Comparison of ENCODE assay signal across 9 mouse cellular contexts in the genomic region with DNA sequence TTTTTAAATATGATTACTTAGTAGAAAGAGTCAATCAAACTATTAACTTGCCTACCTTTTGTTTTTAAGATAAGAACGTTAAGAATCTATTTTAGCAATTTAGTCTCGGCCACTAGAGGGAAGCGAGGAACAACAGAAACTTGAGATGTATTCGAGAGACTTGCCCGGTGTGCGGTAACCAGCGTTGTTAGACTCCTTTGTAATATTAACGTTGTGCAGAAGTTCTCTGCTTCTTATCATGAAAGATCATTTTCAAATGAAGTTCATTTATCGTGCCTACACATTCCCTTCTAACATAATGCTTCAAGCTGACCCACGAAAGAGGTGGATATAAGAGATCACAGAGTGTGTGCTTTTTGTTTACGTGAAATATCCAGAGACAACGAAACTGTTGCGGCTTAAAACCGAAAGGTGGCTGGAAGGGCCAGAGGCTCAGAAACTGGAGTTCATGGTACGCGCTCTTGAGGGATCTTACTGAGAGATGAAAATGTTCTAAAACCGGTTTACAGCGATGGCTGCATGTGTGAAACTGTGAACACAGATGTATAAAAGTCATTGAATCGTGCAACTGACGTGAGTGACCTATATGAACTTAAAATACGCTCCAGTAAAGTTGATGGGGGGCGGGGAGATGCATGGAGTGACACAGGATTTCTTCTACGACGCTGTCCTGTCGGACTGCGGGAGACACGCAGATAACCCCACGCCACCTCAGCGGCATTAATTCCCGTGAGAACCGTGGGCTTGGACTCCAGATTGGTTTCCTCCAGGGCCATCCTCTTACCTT. TPM values are rescaled to one million over a fixed set of nuclear protein-coding genes. Genes with fewer than 3 reads are reported as not detected.
A peak's percentile ranks its signal among the peaks of the same experiment; 100 is the strongest.
DNase-seq lines count a peak whose midpoint lies in the region; ATAC-seq lines count a peak whose summit lies in the region.
"Had no signal": no experiment of that assay in that cellular context is flagged by ENCODE, and none has a peak within 500 bp of the region (broad histone marks: within the 10 kb centered on the region; RNA-seq: fewer than 3 reads in every experiment).

No protein-coding gene starts in this region.

- H3K4me2 ChIP-seq in forebrain, embryonic 11.5 days (ENCODE audit: low read depth, low read length, severe bottlenecking) = peak overlapping the region; percentile 34; the same call in 1 of the 2 replicates
- peak overlapping the region; percentile 58 for H3K4me2 ChIP-seq in intestine, embryonic 15.5 days (replicated peaks)
- H3K4me2 ChIP-seq in lung, embryonic 15.5 days = peak overlapping the region; percentile 60

- ATAC-seq in forebrain, embryonic 11.5 days (replicated peaks; ENCODE audit: low FRiP score) = no peak
- peak; percentile 72 for ATAC-seq in intestine, embryonic 15.5 days
- no peak for ATAC-seq in lung, embryonic 15.5 days (ENCODE audit: borderline replicate concordance, extremely low read depth, low FRiP score, low TSS enrichment)

- no peaks in the 10 kb centered on the region for H3K36me3 ChIP-seq in forebrain, embryonic 11.5 days (ENCODE audit: control insufficient read depth, insufficient read depth, low read length)
- H3K36me3 ChIP-seq in intestine, embryonic 15.5 days = no peaks in the 10 kb centered on the region
- H3K36me3 ChIP-seq in lung, embryonic 15.5 days = no peaks in the 10 kb centered on the region
- H3K36me3 ChIP-seq: G1E had no signal

- H3K4me1 ChIP-seq in forebrain, embryonic 11.5 days (replicated peaks; ENCODE audit: control insufficient read depth, insufficient read depth, low read length) = 0 out of 2 replicates have a peak, but pooled peaks cover 2% of the 10 kb centered on the region
- peaks cover 5% of the 10 kb centered on the region; the same call in 1 of the 2 replicates for H3K4me1 ChIP-seq in intestine, embryonic 15.5 days (replicated peaks)
- 0 out of 2 replicates have a peak, but pooled peaks cover 10% of the 10 kb centered on the region for H3K4me1 ChIP-seq in lung, embryonic 15.5 days

- no peaks in the 10 kb centered on the region for H3K27me3 ChIP-seq in forebrain, embryonic 11.5 days (ENCODE audit: control insufficient read depth, insufficient read depth, low read length)
- no peaks in the 10 kb centered on the region for H3K27me3 ChIP-seq in intestine, embryonic 15.5 days (replicated peaks)
- H3K27me3 ChIP-seq in lung, embryonic 15.5 days = no peaks in the 10 kb centered on the region

- H3K9ac ChIP-seq in forebrain, embryonic 11.5 days (ENCODE audit: low read length) = peak overlapping the region; percentile 24; the same call in 1 of the 2 replicates
- H3K9ac ChIP-seq in intestine, embryonic 15.5 days = no peak overlapping the region
- H3K9ac ChIP-seq in lung, embryonic 15.5 days = peak overlapping the region; percentile 23

- WGBS in forebrain, embryonic 11.5 days = 51% methylated on average over 31 of the region's 31 CpGs
- WGBS in intestine, embryonic 15.5 days = 30% methylated on average over 31 of the region's 31 CpGs
- 16% methylated on average over 31 of the region's 31 CpGs for WGBS in lung, embryonic 15.5 days

- no peak overlapping the region for H3K27ac ChIP-seq in forebrain, embryonic 11.5 days (ENCODE audit: low read depth, low read length)
- H3K27ac ChIP-seq in intestine, embryonic 15.5 days = no peak overlapping the region
- H3K27ac ChIP-seq in lung, embryonic 15.5 days = no peak overlapping the region; the same call in 1 of the 2 replicates

- no peaks in the 10 kb centered on the region for H3K9me3 ChIP-seq in forebrain, embryonic 11.5 days (ENCODE audit: control insufficient read depth, low read length)
- no peaks in the 10 kb centered on the region for H3K9me3 ChIP-seq in intestine, embryonic 15.5 days
- no peaks in the 10 kb centered on the region for H3K9me3 ChIP-seq in lung, embryonic 15.5 days

- peak overlapping the region; percentile 14; the same call in 1 of the 2 replicates for H3K4me3 ChIP-seq in forebrain, embryonic 11.5 days (ENCODE audit: low read depth, low read length)
- H3K4me3 ChIP-seq in intestine, embryonic 15.5 days (replicated peaks) = peak overlapping the region; percentile 28
- H3K4me3 ChIP-seq in lung, embryonic 15.5 days = peak overlapping the region; percentile 39

- DNase-seq in cerebellum, postnatal 10 days = peak; percentile 38 to 54
- DNase-seq in cerebellum, adult 11-12 months = no peak
- DNase-seq in R1 (ENCODE audit: low read depth, low spot score) = peak; percentile 65
- no peak for DNase-seq in forebrain, embryonic 11.5 days (ENCODE audit: low spot score)
- peak; percentile 76 for DNase-seq in retina, postnatal 1 day
- DNase-seq in frontal cortex, postnatal 36 days (ENCODE audit: low spot score in 2 of 2) = no peak

RNA-seq across cellular contexts. Expression of a gene that starts 18.5 kb away (rescaled TPM):
- polyA plus RNA-seq in forebrain, embryonic 11.5 days (2014; fragmentation: Nextera tagmentation; extraction: Ambion mirVana) = 5.2 and 8.4 TPM in 2 replicates
- 4.0 and 7.5 TPM in 2 replicates for polyA plus RNA-seq in intestine, embryonic 15.5 days (2015; fragmentation: Nextera tagmentation; extraction: Ambion mirVana)
- 2.5 and 2.8 TPM in 2 replicates for polyA plus RNA-seq in lung, embryonic 15.5 days (2015; fragmentation: Nextera tagmentation; extraction: Ambion mirVana)

RNA-seq across cellular contexts. Expression of a gene that starts 30.7 kb away (rescaled TPM):
- polyA plus RNA-seq in forebrain, embryonic 11.5 days (2014; fragmentation: Nextera tagmentation; extraction: Ambion mirVana) = 628 and 672 TPM in 2 replicates
- polyA plus RNA-seq in intestine, embryonic 15.5 days (2015; fragmentation: Nextera tagmentation; extraction: Ambion mirVana) = 798 and 916 TPM in 2 replicates
- polyA plus RNA-seq in lung, embryonic 15.5 days (2015; fragmentation: Nextera tagmentation; extraction: Ambion mirVana) = 631 and 694 TPM in 2 replicates

RNA-seq across cellular contexts. Expression of a gene that starts 36.9 kb away (rescaled TPM):
- polyA plus RNA-seq in forebrain, embryonic 11.5 days (2014; fragmentation: Nextera tagmentation; extraction: Ambion mirVana) = 61.5 and 62.6 TPM in 2 replicates
- polyA plus RNA-seq in intestine, embryonic 15.5 days (2015; fragmentation: Nextera tagmentation; extraction: Ambion mirVana) = 45.7 and 51.6 TPM in 2 replicates
- polyA plus RNA-seq in lung, embryonic 15.5 days (2015; fragmentation: Nextera tagmentation; extraction: Ambion mirVana) = 45.5 and 46.3 TPM in 2 replicates

RNA-seq across cellular contexts. Expression of a gene that starts 37.6 kb away (rescaled TPM):
- polyA plus RNA-seq in forebrain, embryonic 11.5 days (2014; fragmentation: Nextera tagmentation; extraction: Ambion mirVana) = 46.7 and 48.3 TPM in 2 replicates
- 62.8 and 65.4 TPM in 2 replicates for polyA plus RNA-seq in intestine, embryonic 15.5 days (2015; fragmentation: Nextera tagmentation; extraction: Ambion mirVana)
- polyA plus RNA-seq in lung, embryonic 15.5 days (2015; fragmentation: Nextera tagmentation; extraction: Ambion mirVana) = 69.9 and 73.4 TPM in 2 replicates

Comparison
In these comparisons a context has a peak if more than half of its experiments do, and no peak if none do; other contexts are left out.
1. DNase-seq: peak in cerebellum, postnatal 10 days (2 of 2), R1 (single experiment) and retina, postnatal 1 day (single experiment); none in cerebellum, adult 11-12 months (single experiment), forebrain, embryonic 11.5 days (single experiment) and frontal cortex, postnatal 36 days (0 of 2).
2. Peak in every context shown above with its lines, with median percentiles within 50 percentile points of each other: H3K4me2 ChIP-seq and H3K4me3 ChIP-seq.